Mouse (Mus musculus) C2C12 (cell line): ENCODE results near the gene Peg10.

Source experiments
- CEBPB ChIP-seq: IDR thresholded peaks from one replicate; pipeline ENCODE4 v1.6.1; 2011; ENCODE audit warnings: low read depth, mild to moderate bottlenecking, control low read depth, moderate library complexity
- CTCF ChIP-seq: IDR thresholded peaks from one replicate; pipeline ENCODE4 v1.5.1; 2011; ENCODE audit not compliant: control insufficient read depth, insufficient read depth, insufficient read length
- FOSL1 ChIP-seq: IDR thresholded peaks from one replicate; pipeline ENCODE4 v1.8.0; 2011; ENCODE audit warnings: mild to moderate bottlenecking, low read length; ENCODE audit not compliant: poor library complexity, insufficient read depth, severe bottlenecking
- MYOD1 ChIP-seq: IDR thresholded peaks from one replicate; pipeline ENCODE4 v1.6.1; 2011; ENCODE audit warnings: low read depth; ENCODE audit not compliant: control insufficient read depth, insufficient read length
- MYOG ChIP-seq: IDR thresholded peaks from one replicate; pipeline ENCODE4 v1.6.1; 2011; ENCODE audit not compliant: control insufficient read depth, insufficient read length; ENCODE audit errors: extremely low read depth
- USF1 ChIP-seq: IDR thresholded peaks from one replicate; pipeline ENCODE4 v1.6.1; 2011; ENCODE audit warnings: low read depth, mild to moderate bottlenecking, control low read depth, moderate library complexity

DNA sequence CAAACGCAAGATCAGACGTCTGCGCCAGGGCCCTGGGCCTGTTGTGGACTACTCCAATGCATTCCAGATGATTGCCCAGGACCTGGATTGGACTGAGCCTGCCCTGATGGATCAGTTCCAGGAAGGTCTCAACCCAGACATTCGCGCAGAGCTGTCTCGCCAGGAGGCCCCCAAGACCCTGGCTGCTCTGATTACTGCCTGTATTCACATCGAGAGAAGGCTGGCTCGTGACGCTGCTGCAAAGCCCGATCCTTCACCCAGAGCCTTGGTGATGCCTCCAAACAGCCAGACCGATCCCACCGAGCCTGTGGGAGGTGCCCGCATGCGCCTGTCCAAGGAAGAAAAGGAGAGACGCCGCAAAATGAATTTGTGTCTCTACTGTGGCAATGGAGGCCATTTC is 7.8 kb downstream of the Peg10 start:
- TF ChIP-seq FOSL1, result no peak
- TF ChIP-seq CTCF, result no peak
- no peak for TF ChIP-seq USF1
- no peak for TF ChIP-seq CEBPB
- no peak for TF ChIP-seq MYOD1
- no peak for TF ChIP-seq MYOG
